Mouse (Mus musculus): Measurements from ENCODE around the gene Gm13083.
"Not testable (repeated sequence)": the region's sequence is repeated elsewhere in the genome, so short reads cannot be mapped to it uniquely, and the experiment has no call there.

The Gm13083 gene

DNA sequence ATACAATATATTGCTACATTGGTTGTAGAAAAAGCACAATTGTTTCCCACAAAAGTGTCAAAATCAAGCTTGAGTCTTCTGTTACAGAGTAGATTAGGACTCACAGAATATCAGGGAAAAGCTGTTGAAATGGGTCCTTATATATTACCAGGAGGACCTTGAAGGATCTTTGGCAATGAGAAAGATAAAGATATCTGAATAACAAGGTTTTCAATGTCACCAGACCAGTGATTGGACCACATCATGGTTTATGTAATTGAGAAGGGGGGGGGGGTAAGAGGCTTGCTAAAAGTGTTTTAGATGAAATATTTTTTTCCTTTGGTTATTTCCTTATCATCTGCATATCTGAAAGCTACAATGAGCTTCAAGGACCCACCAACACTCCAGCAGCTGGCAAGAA lies at the start of gene Gm13083:
Gene Gm13083 (plus strand): TSS at position 301 of the 400 bp plus-strand sequence.
- not testable (repeated sequence) for DNase-seq (ENCODE audit: low read depth)

DNA sequence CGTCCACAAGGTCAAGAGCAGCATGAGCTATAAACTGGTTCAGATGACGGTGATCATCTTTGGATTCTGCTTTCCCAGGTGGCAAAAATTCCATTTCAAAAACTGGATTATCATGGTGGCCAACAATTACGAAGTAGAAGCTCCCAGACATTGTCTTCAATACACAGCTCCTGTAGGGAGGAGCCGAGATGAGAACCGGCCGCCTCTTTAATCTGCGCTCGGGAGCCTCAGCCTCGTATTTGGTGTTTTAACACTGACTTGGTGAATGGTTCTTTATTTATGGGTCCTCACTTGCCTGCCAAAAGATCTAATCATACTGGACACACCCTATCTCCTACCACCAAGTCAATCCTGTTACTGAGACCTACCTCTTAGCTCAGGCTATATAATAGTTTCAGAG lies 2.9 kb upstream of the Gm13083 start:
- not testable (repeated sequence) for DNase-seq (ENCODE audit: low read depth)

DNA sequence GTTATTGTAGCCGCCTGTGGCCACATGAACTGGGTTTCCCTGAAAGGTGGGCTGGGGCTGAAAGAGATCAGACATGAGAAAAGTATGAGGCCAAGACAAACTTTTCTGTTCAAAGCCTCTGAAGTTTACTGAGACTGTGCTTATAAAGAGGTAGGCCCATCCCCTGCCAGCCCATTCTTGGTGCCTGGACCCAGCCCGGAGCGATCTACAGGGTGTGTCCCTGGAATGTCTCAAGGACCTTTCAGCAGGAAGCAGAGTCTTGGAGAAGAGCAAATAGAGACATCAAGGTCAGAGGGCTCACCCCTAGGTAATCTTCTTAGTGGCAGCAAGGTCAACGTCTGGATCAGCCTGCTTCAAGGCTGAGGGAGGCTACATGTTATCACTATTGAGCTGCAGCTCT lies 3.3 kb downstream of the Gm13083 start:
- not testable (repeated sequence) for DNase-seq (ENCODE audit: low read depth)

DNA sequence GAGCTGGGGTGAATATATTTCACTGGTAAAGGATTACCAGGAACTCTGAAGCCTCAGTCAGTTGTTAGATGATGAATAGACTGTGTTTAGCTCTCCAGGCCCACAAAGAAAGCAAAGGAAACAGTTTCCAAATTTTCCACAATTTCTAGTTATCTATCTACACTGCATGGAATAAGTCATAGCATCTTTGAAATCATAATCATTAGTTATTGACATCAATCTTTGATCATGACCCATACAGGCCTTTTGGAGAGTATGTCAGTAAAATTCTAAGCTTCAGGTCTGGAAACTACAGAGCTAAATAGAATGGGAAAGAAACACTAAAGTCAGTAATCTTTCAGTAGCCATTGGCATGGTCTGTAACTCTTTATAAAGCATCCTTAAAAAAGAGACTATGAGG lies 42.3 kb downstream of the Gm13083 start, which contains the start of gene Gm13088:
Gene Gm13088 (minus strand): TSS at position 101 of the 400 bp plus-strand sequence.
- not testable (repeated sequence) for DNase-seq (ENCODE audit: low read depth)

Data from c-Kit-positive CD71-negative TER-119-negative erythroid progenitor cells, embryonic 14.5 days (primary cell).